Mouse (Mus musculus) cerebellum, adult 2 months (tissue): ENCODE measurements around the gene Slc26a8. TPM values are rescaled to one million over a fixed set of nuclear protein-coding genes. Genes with fewer than 3 reads are reported as not detected.
"Not testable (repeated sequence)": the region's sequence is repeated elsewhere in the genome, so short reads cannot be mapped to it uniquely, and the experiment has no call there.

Source experiments
- DNase-seq, 2 experiments: peaks; one replicate each; pipeline ENCODE4 v3.0.0; 2021
- H3K27ac ChIP-seq: fragments of 200-500 bp; 2 replicates; pipeline ENCODE4 v1.5.1; 2012; ENCODE audit warnings: low read length, control low read depth, inconsistent platforms; ENCODE audit not compliant: insufficient read depth
- H3K27me3 ChIP-seq: fragments of 200-500 bp; 2 replicates; pipeline ENCODE4 v1.6.1; 2012; ENCODE audit warnings: inconsistent platforms, mild to moderate bottlenecking, low read length, moderate library complexity; ENCODE audit not compliant: control insufficient read depth, insufficient read depth
- H3K4me1 ChIP-seq: fragments of 200-500 bp; 2 replicates; pipeline ENCODE4 v1.6.1; 2011; ENCODE audit warnings: low read length; ENCODE audit not compliant: control insufficient read depth, insufficient read depth
- H3K4me3 ChIP-seq: fragments of 200-500 bp; replicated peaks from 2 replicates; pipeline ENCODE3; 2011; ENCODE audit warnings: mild to moderate bottlenecking, low read depth, low read length, control low read depth; ENCODE audit not compliant: insufficient read depth
- CTCF ChIP-seq: fragments of 200-500 bp; IDR thresholded peaks from 2 replicates; pipeline ENCODE4 v1.5.1; 2011; ENCODE audit warnings: low read depth, mild to moderate bottlenecking, control low read depth, low read length, moderate library complexity, borderline replicate concordance; ENCODE audit not compliant: insufficient read depth
- POLR2A ChIP-seq: fragments of 200-500 bp; IDR thresholded peaks from 2 replicates; pipeline ENCODE4 v1.6.1; 2011; ENCODE audit warnings: low read length, control low read depth, borderline replicate concordance; ENCODE audit not compliant: insufficient read depth
- WGBS: fragments of 180-500 bp; shearing (Covaris S2); methylation state at CpG from one replicate; pipeline ENCODE4 v1.1.7; 2018; 5-methylcytosine and 5-hydroxymethylcytosine counted together
- polyA plus RNA-seq: library from polyadenylated mRNA; depleted of rRNA; stranded (reverse); fragments of >200 nt; gene quantifications from 2 replicates; pipeline ENCODE4 v1.2.3, GENCODE M21; 2012; rRNA removed

Gene Slc26a8
- polyA plus RNA-seq = 4.9 and 5.5 TPM in 2 replicates

- TF ChIP-seq CTCF (no peak), POLR2A (no peak)
- peak within 1 kb of the TSS; percentile 87 for H3K4me3 ChIP-seq
- peak within 1 kb of the TSS; percentile 80 for H3K27ac ChIP-seq
- WGBS = 11% methylated on average over 40 of the region's 40 CpGs
- no peaks in the 10 kb centered on the region for H3K27me3 ChIP-seq
- peaks cover 2% of the 10 kb centered on the region; the same call in 1 of the 2 replicates for H3K4me1 ChIP-seq
- peak; percentile 63 to 71 for DNase-seq
Measured at GRCm38 (mm10) chr17:28689586-28690283, at the start of gene Slc26a8. Gene Slc26a8, minus strand, starts transcription at chr17:28690233.

- H3K4me1 ChIP-seq = peaks cover 12% of the 10 kb centered on the region
- H3K27me3 ChIP-seq = no peaks in the 10 kb centered on the region
- TF ChIP-seq POLR2A (no peak), CTCF (no peak)
- DNase-seq = no peak
- H3K27ac ChIP-seq = no peak overlapping the region
- no peak overlapping the region for H3K4me3 ChIP-seq
- WGBS = 95% methylated on average over 6 of the region's 6 CpGs
Measured at GRCm38 (mm10) chr17:28739244-28739643, 49.2 kb upstream of the Slc26a8 start.

- whole genome bisulfite sequencing = 92% methylated on average over 4 of the region's 4 CpGs
- Histone ChIP-seq H3K4me3 (no peak overlapping the region), H3K4me1 (peaks cover 9% of the 10 kb centered on the region), H3K27me3 (no peaks in the 10 kb centered on the region), H3K27ac (no peak overlapping the region)
- TF ChIP-seq CTCF (no peak), POLR2A (no peak)
- no peak for DNase-seq
Measured at GRCm38 (mm10) chr17:28737973-28738372, 47.9 kb upstream of the Slc26a8 start.

DNA sequence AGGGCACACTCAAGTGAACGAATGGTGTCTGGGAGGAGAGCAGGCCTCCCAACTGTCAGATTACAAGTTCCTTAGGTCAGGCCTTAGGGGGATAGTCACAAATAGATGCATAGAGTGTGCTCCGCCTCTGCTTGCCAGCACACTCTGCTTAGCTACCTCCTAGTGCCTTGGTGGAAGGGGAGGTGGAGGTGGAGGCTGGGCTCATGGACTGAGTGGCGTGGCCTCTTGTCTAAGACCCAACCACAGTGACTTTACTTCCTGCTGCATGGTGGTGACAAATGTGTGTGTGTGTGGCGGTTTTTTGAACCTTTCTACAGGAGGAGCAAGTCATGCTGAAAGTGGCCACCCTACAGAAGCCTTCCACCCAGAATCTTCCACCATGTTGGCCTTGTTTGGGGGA, 46.5 kb upstream of the Slc26a8 start:
- DNase-seq = no peak
- no peaks in the 10 kb centered on the region for H3K27me3 ChIP-seq
- H3K4me3 ChIP-seq = no peak overlapping the region
- no peaks in the 10 kb centered on the region for H3K4me1 ChIP-seq
- 77% methylated on average over 4 of the region's 4 CpGs for WGBS
- TF ChIP-seq CTCF (no peak), POLR2A (no peak)
- no peak overlapping the region for H3K27ac ChIP-seq

DNA sequence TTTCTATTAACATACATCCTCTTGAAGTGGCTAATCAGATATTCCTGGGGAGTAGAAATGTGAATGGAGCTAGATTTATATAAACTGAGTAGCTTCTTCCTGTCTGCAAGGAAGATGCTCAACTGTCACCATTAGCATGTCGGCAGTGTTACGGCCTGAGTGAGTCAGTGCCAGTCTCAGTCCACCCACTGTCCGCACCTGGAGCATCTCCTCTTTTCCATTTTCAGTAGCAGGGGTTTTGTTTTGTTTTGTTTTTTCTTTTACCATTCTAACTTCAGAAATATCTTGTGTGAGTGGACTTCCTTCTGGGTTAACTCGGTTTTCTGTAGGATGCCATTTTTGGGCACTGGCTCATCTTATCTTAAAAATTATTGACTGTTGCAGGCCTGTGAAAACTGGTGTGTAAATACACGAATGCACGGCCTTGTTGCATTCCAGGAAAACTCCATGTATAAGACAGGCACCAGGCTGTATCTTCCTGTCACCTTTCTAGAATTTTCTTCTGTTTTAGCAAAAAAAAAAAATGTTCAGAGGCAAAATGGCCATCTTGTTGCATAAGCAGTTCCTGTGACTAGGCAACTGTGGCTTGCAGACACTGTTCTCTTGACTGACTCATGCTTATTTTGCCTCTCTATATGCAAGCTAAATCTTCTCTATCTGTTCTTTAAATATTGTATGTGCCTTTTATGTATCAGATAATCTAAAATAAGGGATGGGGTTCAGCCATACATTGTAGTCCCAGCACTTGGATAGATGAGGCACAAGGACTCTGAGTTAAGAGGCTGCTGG, 45.5 kb upstream of the Slc26a8 start:
- WGBS = 93% methylated on average over 6 of the region's 6 CpGs
- Histone ChIP-seq H3K4me3 (no peak overlapping the region), H3K27me3 (no peaks in the 10 kb centered on the region), H3K27ac (no peak overlapping the region), H3K4me1 (no peaks in the 10 kb centered on the region)
- TF ChIP-seq CTCF = no peak
- no peak for TF ChIP-seq POLR2A
- no peak for DNase-seq

DNA sequence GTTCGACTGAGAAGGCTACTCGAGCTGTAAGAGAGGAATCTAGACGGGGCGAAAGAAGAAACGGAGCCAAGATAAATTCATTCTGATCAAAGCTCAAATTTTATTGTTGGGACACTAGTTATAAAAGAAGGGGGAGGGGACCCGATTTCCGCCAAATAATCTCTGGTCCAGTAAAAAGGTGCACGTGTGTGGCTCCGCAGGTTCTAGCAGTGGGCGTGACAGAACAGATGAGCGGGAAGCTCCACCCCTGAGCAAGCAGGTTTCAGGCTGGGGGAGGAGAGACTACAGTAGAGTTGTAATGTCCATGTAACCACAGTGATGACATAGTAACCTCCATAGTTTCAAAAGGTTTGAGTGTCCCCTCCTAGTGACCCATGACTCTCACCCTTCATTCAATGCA, 37.5 kb upstream of the Slc26a8 start:
- 88% methylated on average over 11 of the region's 11 CpGs for WGBS
- H3K4me3 ChIP-seq = not testable (repeated sequence)

GRCm38 (mm10) chr17:28725783-28726182, 35.8 kb upstream of the Slc26a8 start, which contains the start of gene AC170998.1:
Gene AC170998.1, plus strand, starts transcription at chr17:28726083.
- DNase-seq = no peak
- H3K27me3 ChIP-seq = no peaks in the 10 kb centered on the region
- peaks cover 4% of the 10 kb centered on the region; the same call in 1 of the 2 replicates for H3K4me1 ChIP-seq
- no peak within 1 kb of the TSS for H3K4me3 ChIP-seq
- no peak for TF ChIP-seq POLR2A
- TF ChIP-seq CTCF = no peak
- 94% methylated on average over 4 of the region's 4 CpGs for WGBS
- H3K27ac ChIP-seq = no peak within 1 kb of the TSS

More for the DNA sequence above, 37.5 kb upstream of the Slc26a8 start:
- H3K27ac ChIP-seq, H3K4me1 ChIP-seq, DNase-seq, H3K27me3 ChIP-seq: not testable (repeated sequence)

- DNase-seq = no peak
- Histone ChIP-seq H3K27ac (no peak overlapping the region), H3K4me1 (peaks cover 3% of the 10 kb centered on the region), H3K4me3 (no peak overlapping the region), H3K27me3 (no peaks in the 10 kb centered on the region)
- WGBS = 64% methylated on average over 3 of the region's 3 CpGs
- no peak for TF ChIP-seq CTCF
- no peak for TF ChIP-seq POLR2A
Measured at GRCm38 (mm10) chr17:28717535-28717934, 27.5 kb upstream of the Slc26a8 start.
